Mouse (Mus musculus) T-cell, adult 66 days (primary cell): ENCODE data around the gene Dnph1. TPM values are rescaled to one million over a fixed set of nuclear protein-coding genes. Genes with fewer than 3 reads are reported as not detected.

Source experiments
- total RNA-seq, 2 experiments: library from RNA; stranded (reverse); gene quantifications; 3 replicates in 1 of 2; 4 replicates in 1 of 2; pipeline ENCODE4 v1.2.4; 2023

Dnph1 gene
- 1 to 10 TPM in 1 of 2 experiments, not detected in 1; 1.1 TPM for total RNA-seq

GRCm38 (mm10) chr17:46496623-46497434, at the start of gene Dnph1:
Gene Dnph1 (plus strand): TSS chr17:46496711.

DNA sequence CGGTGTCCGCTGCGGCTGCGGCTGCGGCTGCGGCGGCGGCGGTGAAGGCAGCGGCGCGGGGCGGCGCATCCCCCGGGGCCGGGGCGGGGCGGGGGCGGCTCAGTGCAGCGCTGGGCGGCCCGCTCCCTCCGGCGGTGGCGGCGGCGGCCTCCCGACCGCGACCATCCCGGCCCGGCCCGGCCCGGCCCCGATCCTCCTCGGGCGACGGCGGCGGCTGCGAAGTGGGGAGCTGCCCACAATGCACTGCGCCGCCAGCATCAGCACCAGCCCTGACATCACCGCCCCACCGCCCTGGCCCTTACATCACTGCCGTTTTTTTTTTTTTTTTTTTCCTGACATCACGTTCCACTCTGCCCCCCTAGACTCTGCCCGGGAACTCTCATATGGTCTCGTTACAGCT, 9.1 kb upstream of the Dnph1 start, which contains the start of gene Ttbk1:
TSS of gene Ttbk1 (minus strand) at position 245 of the 400 bp plus-strand sequence.

DNA sequence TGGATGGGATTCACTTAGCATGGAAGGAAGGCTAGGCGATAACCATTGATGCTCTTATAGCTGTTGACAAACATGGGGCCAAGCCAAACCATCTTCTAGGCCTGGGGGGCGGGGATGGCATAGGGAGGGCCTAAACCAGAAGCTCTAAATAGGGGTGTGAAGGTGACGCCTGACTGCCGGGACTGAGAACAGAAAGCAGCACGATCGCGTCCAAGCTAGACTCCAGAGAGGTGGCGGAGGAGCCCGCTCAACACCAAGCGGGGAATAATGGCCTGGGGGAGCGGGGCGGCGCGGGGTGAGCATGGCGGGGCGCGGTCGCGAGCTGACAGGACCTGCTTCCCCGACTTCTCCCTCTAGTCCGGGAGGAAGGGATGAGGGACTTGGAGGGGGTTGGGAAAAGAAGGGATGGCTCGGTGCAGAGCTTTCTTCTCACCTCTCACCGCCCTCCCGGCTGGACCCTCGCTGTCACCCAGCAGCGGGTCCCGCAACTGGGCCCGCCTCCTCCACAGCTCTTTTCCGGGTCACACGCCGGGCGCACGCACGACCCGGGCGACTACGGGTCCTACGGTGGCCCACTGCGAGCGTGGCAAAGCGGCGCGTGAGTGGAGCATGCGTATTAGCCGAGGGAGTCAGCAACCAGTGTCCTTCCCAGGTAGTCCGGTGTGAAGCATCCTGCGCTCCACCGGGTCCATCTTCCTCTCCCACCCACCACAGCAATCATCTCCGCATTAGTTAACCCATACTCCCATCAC, 49.5 kb downstream of the Dnph1 start, which contains the start of gene Cul9:
TSS of gene Cul9 (minus strand) at position 576 of the 752 bp plus-strand sequence.

Other genes with a start within 250 kb of the Dnph1 start
- gene Polr1c, start 248.7 kb upstream of the Dnph1 start, total RNA-seq = 10 to 100 TPM; 60.8 to 70.2 TPM
- 100 to 1,000 TPM; 110 TPM for gene Yipf3, start 248.6 kb upstream of the Dnph1 start, total RNA-seq
- gene Lrrc73, start 243.2 kb upstream of the Dnph1 start, total RNA-seq = 1 to 10 TPM; 3.2 to 4.9 TPM
- 10 to 100 TPM; 44.5 to 55.9 TPM for gene Tjap1, start 213.7 kb upstream of the Dnph1 start, total RNA-seq
- under 1 TPM in 1 of 2 experiments, not detected in 1; 0.55 TPM for gene Dlk2, start 199.3 kb upstream of the Dnph1 start, total RNA-seq
- 10 to 100 TPM; 16.1 to 17.5 TPM for gene Abcc10, start 168.4 kb upstream of the Dnph1 start, total RNA-seq
- gene Zfp318, start 113.0 kb upstream of the Dnph1 start, total RNA-seq = 10 to 100 TPM; 43.3 to 48.2 TPM
- gene Crip3, start 67.8 kb upstream of the Dnph1 start, total RNA-seq = not detected
- gene Slc22a7, start 58.3 kb upstream of the Dnph1 start, total RNA-seq = not detected
- under 1 TPM; 0.53 to 0.87 TPM for gene Ttbk1, start 9.0 kb upstream of the Dnph1 start, total RNA-seq
- gene Cul9, start 49.7 kb downstream of the Dnph1 start, total RNA-seq = 10 to 100 TPM; 14.3 to 16.6 TPM
- gene Srf, start 59.5 kb downstream of the Dnph1 start, total RNA-seq = 10 to 100 TPM; 74.1 to 76.7 TPM
- gene Ptk7, start 132.8 kb downstream of the Dnph1 start, total RNA-seq = not detected
- gene Klc4, start 149.3 kb downstream of the Dnph1 start, total RNA-seq = 10 to 100 TPM; 13.0 to 16.7 TPM
- gene Mrpl2, start 149.5 kb downstream of the Dnph1 start, total RNA-seq = 10 to 100 TPM; 30.7 to 32.8 TPM
- gene Cul7, start 153.6 kb downstream of the Dnph1 start, total RNA-seq = 1 to 10 TPM; 6.7 to 7.6 TPM
- gene Rrp36, start 177.6 kb downstream of the Dnph1 start, total RNA-seq = 10 to 100 TPM; 28.2 to 34.0 TPM
- 10 to 100 TPM; 44.8 to 46.6 TPM for gene Mea1, start 182.1 kb downstream of the Dnph1 start, total RNA-seq
- gene Klhdc3, start 184.2 kb downstream of the Dnph1 start, total RNA-seq = 10 to 100 TPM; 42.8 to 54.6 TPM
- 10 to 100 TPM; 46.9 to 48.3 TPM for gene Ppp2r5d, start 208.4 kb downstream of the Dnph1 start, total RNA-seq
- gene Pex6, start 214.8 kb downstream of the Dnph1 start, total RNA-seq = 10 to 100 TPM; 27.9 to 32.0 TPM
- gene Gnmt, start 232.5 kb downstream of the Dnph1 start, total RNA-seq = 1 to 10 TPM; 1.8 to 6.1 TPM